Mouse (Mus musculus) CH12.LX (cell line): ENCODE measurements around the gene Xylb. TPM values are rescaled to one million over a fixed set of nuclear protein-coding genes. Genes with fewer than 3 reads are reported as not detected.

Experiments
- DNase-seq: peaks from one replicate; pipeline ENCODE4 v3.0.0-alpha.2; 2013; ENCODE audit errors: extremely low read depth
- H3K27ac ChIP-seq: 2 replicates; pipeline ENCODE4 v1.5.1; 2012; ENCODE audit warnings: low read depth, mild to moderate bottlenecking, control low read depth, moderate library complexity; ENCODE audit not compliant: insufficient read depth
- H3K27me3 ChIP-seq: replicated peaks from 2 replicates; pipeline ENCODE3; 2012; ENCODE audit warnings: inconsistent platforms
- H3K36me3 ChIP-seq, 2 experiments: replicated peaks in 1 of 2; 2 replicates each; pipeline versions ENCODE3 to v1.6.1; 2012; ENCODE audit warnings: inconsistent platforms in 1 of 2, low read length in 1 of 2, mild to moderate bottlenecking in 1 of 2, mixed read lengths in 1 of 2, moderate library complexity in 1 of 2; ENCODE audit not compliant: control insufficient read depth in 1 of 2, insufficient read depth in 1 of 2
- H3K4me1 ChIP-seq, 2 experiments: 2 replicates each; pipeline ENCODE4 v1.6.1; 2012; ENCODE audit warnings: inconsistent platforms in 1 of 2, moderate library complexity in 1 of 2; ENCODE audit not compliant: insufficient read depth in 2 of 2, control insufficient read depth in 1 of 2
- H3K4me2 ChIP-seq: 2 replicates; pipeline ENCODE4 v1.6.1; 2012; ENCODE audit warnings: low read depth, mild to moderate bottlenecking, control low read depth; ENCODE audit not compliant: poor library complexity, insufficient read depth, severe bottlenecking
- H3K4me3 ChIP-seq, 3 experiments: fragments of 150-350 bp in 1 of 3; sonication (generic) in 1 of 3; replicated peaks in 1 of 3; 2 replicates each; pipeline versions ENCODE3 to v1.5.1; 2011 to 2012; ENCODE audit warnings: low read depth in 2 of 3, low read length in 2 of 3, mild to moderate bottlenecking in 2 of 3, moderate library complexity in 2 of 3, control low read depth in 1 of 3, improper control_type of control experiment in 1 of 3, inconsistent platforms in 1 of 3, mixed read lengths in 1 of 3; ENCODE audit not compliant: poor library complexity in 1 of 3
- H3K79me2 ChIP-seq: replicated peaks from 2 replicates; pipeline ENCODE4 v1.6.1; 2012; ENCODE audit warnings: mild to moderate bottlenecking, moderate library complexity; ENCODE audit not compliant: control insufficient read depth, poor library complexity, insufficient read depth, severe bottlenecking; ENCODE audit errors: extremely low read depth
- H3K9ac ChIP-seq: 2 replicates; pipeline ENCODE4 v1.6.1; 2012; ENCODE audit warnings: low read depth, mild to moderate bottlenecking, control low read depth, moderate library complexity; ENCODE audit not compliant: insufficient read depth
- H3K9me3 ChIP-seq: replicated peaks from 2 replicates; pipeline ENCODE3; 2012; ENCODE audit warnings: low read length, inconsistent platforms, mixed read lengths
- CHD1 ChIP-seq: IDR thresholded peaks from 2 replicates; pipeline ENCODE4 v1.6.1; 2012; ENCODE audit warnings: low read depth, low read length, improper control_type of control experiment, inconsistent platforms
- CHD2 ChIP-seq: IDR thresholded peaks from 2 replicates; pipeline ENCODE4 v1.6.1; 2011; ENCODE audit warnings: low read length, improper control_type of control experiment
- ELF1 ChIP-seq: IDR thresholded peaks from 2 replicates; pipeline ENCODE4 v1.6.1; 2014; ENCODE audit warnings: low read depth, mild to moderate bottlenecking, inconsistent platforms, low read length, improper control_type of control experiment
- ETS1 ChIP-seq: conservative IDR thresholded peaks from 2 replicates; pipeline ENCODE4 v1.6.1; 2012; ENCODE audit warnings: low read depth, mild to moderate bottlenecking, inconsistent platforms, low read length, improper control_type of control experiment, moderate library complexity
- IRF4 ChIP-seq: IDR thresholded peaks from 2 replicates; pipeline ENCODE4 v1.6.1; 2014; ENCODE audit warnings: low read depth, mild to moderate bottlenecking, inconsistent platforms, low read length, improper control_type of control experiment
- JUN ChIP-seq: IDR thresholded peaks from 2 replicates; pipeline ENCODE4 v1.6.1; 2011; ENCODE audit warnings: low read depth, mild to moderate bottlenecking, low read length, improper control_type of control experiment, moderate library complexity; ENCODE audit not compliant: insufficient read depth
- JUND ChIP-seq: conservative IDR thresholded peaks from 2 replicates; pipeline ENCODE4 v1.6.1; 2011; ENCODE audit warnings: low read depth, low read length, improper control_type of control experiment
- MAFK ChIP-seq: IDR thresholded peaks from 2 replicates; pipeline ENCODE4 v1.6.1; 2011; ENCODE audit warnings: low read length, improper control_type of control experiment; ENCODE audit not compliant: insufficient replicate concordance
- MAZ ChIP-seq: IDR thresholded peaks from 2 replicates; pipeline ENCODE4 v1.6.1; 2012; ENCODE audit warnings: low read depth, mild to moderate bottlenecking, inconsistent platforms, low read length, improper control_type of control experiment, moderate library complexity
- MEF2A ChIP-seq: IDR thresholded peaks from 2 replicates; pipeline ENCODE4 v1.6.1; 2014; ENCODE audit warnings: low read depth, mild to moderate bottlenecking, inconsistent platforms, low read length, improper control_type of control experiment, borderline replicate concordance
- NELFE ChIP-seq: IDR thresholded peaks from 2 replicates; pipeline ENCODE4 v1.6.1; 2011; ENCODE audit warnings: low read depth, low read length, improper control_type of control experiment
- NRF1 ChIP-seq: IDR thresholded peaks from 2 replicates; pipeline ENCODE4 v1.6.1; 2014; ENCODE audit warnings: low read depth, mild to moderate bottlenecking, inconsistent platforms, low read length, improper control_type of control experiment, moderate library complexity
- POLR2AphosphoS2 ChIP-seq: IDR thresholded peaks from 2 replicates; pipeline ENCODE4 v1.6.1; 2011; ENCODE audit warnings: low read depth, low read length, improper control_type of control experiment
- RCOR1 ChIP-seq: conservative IDR thresholded peaks from 2 replicates; pipeline ENCODE4 v1.6.1; 2012; ENCODE audit warnings: low read depth, mild to moderate bottlenecking, inconsistent platforms, low read length, improper control_type of control experiment
- TBP ChIP-seq: conservative IDR thresholded peaks from 2 replicates; pipeline ENCODE4 v1.6.1; 2011; ENCODE audit warnings: low read depth, low read length, improper control_type of control experiment
- TCF12 ChIP-seq: IDR thresholded peaks from 2 replicates; pipeline ENCODE4 v1.6.1; 2014; ENCODE audit warnings: low read depth, mild to moderate bottlenecking, inconsistent platforms, low read length, improper control_type of control experiment
- UBTF ChIP-seq: IDR thresholded peaks from 2 replicates; pipeline ENCODE4 v1.6.1; 2012; ENCODE audit warnings: low read depth, mild to moderate bottlenecking, inconsistent platforms, low read length, improper control_type of control experiment, moderate library complexity
- USF1 ChIP-seq: IDR thresholded peaks from 2 replicates; pipeline ENCODE4 v1.6.1; 2014; ENCODE audit warnings: low read depth, mild to moderate bottlenecking, inconsistent platforms, low read length, improper control_type of control experiment
- USF2 ChIP-seq: conservative IDR thresholded peaks from 2 replicates; pipeline ENCODE4 v1.6.1; 2011; ENCODE audit warnings: low read depth, low read length, improper control_type of control experiment
- ZC3H11A ChIP-seq: IDR thresholded peaks from 2 replicates; pipeline ENCODE4 v1.6.1; 2012; ENCODE audit warnings: low read depth, mild to moderate bottlenecking, inconsistent platforms, low read length, improper control_type of control experiment
- dilution Hi-C: fragments of 300-500 bp; cut with MboI; formaldehyde crosslinking; loops from 2 replicates; pipeline ENCODE4 v1.14.3; 2020; ENCODE audit warnings: low sequenced_read_pairs; ENCODE audit not compliant: extremely low pct_unique_long_range_greater_than_20kb, extremely low pct_ligation_motif_present
- in situ Hi-C: fragments of 300-500 bp; cut with MboI; formaldehyde crosslinking; loops from 3 replicates; pipeline ENCODE4 v1.14.3; 2019; ENCODE audit warnings: low sequenced_read_pairs, low pct_ligation_motif_present, low pct_unique_long_range_greater_than_20kb, mixed read lengths
- polyA plus RNA-seq: library from polyadenylated mRNA; unstranded; fragments of >175 nt; gene quantifications from 2 replicates; pipeline ENCODE4 v1.2.1, GENCODE M21; 2012; ENCODE audit warnings: low read depth; ENCODE audit not compliant: insufficient read length
- total RNA-seq, 2 experiments: library from RNA; depleted of rRNA; stranded (reverse); fragments of 300-350 nt in 1 of 2; fragments of >200 nt in 1 of 2; gene quantifications; 2 replicates each; pipeline ENCODE4 v1.2.3; 2012 to 2014

Xylb gene
- total and polyA plus RNA-seq, 3 experiments = 2.5 to 7.1 (median 4.8) TPM

GRCm38 (mm10) chr9:119350531-119350930 lies 6.7 kb upstream of the Xylb start:
- Histone ChIP-seq H3K27me3 (no peaks in the 10 kb centered on the region), H3K9me3 (no peaks in the 10 kb centered on the region), H3K4me3 (no peak overlapping the region), H3K4me1 (no peaks in the 10 kb centered on the region), H3K36me3 (peaks cover 46 to 50% of the 10 kb centered on the region in 2 experiments), H3K79me2 (no peaks in the 10 kb centered on the region), H3K4me2 (no peak overlapping the region), H3K9ac (no peak overlapping the region), H3K27ac (no peak overlapping the region)
- dilution Hi-C loops = no loop called here
- TF ChIP-seq TCF12 (no peak), RCOR1 (no peak), TBP (no peak), USF2 (no peak), NRF1 (no peak), ZC3H11A (no peak), JUND (no peak), ELF1 (no peak), USF1 (no peak), JUN (no peak), MAFK (no peak), MEF2A (no peak), NELFE (no peak), IRF4 (no peak), POLR2AphosphoS2 (no peak)
- in situ Hi-C loops = loop anchor here (10.0 kb wide), 1 partner anchor 196 kb away; the partner anchor contains the start of genes Acaa1b and Gm47289
- no peak for DNase-seq

- H3K27ac ChIP-seq = no peak overlapping the region
- no peak overlapping the region for H3K4me3 ChIP-seq
- dilution Hi-C loops (no loop called here), in situ Hi-C loops (loop anchor here (10.0 kb wide), 1 partner anchor 196 kb away; the partner anchor contains the start of genes Acaa1b and Gm47289)
- H3K4me2 ChIP-seq = no peak overlapping the region
- H3K9me3 ChIP-seq = no peaks in the 10 kb centered on the region
- no peaks in the 10 kb centered on the region for H3K4me1 ChIP-seq
- TF ChIP-seq CHD1 (no peak), MAZ (no peak), UBTF (no peak), CHD2 (no peak), POLR2AphosphoS2 (no peak), ETS1 (no peak), TCF12 (no peak)
- no peaks in the 10 kb centered on the region for H3K27me3 ChIP-seq
- peaks cover 42 to 44% of the 10 kb centered on the region in 2 experiments for H3K36me3 ChIP-seq
- DNase-seq = no peak
- H3K79me2 ChIP-seq = no peaks in the 10 kb centered on the region
- no peak overlapping the region for H3K9ac ChIP-seq
These were observed 6.1 kb upstream of the Xylb start for GRCm38 (mm10) chr9:119350947-119351705.
